In the genomic region with DNA sequence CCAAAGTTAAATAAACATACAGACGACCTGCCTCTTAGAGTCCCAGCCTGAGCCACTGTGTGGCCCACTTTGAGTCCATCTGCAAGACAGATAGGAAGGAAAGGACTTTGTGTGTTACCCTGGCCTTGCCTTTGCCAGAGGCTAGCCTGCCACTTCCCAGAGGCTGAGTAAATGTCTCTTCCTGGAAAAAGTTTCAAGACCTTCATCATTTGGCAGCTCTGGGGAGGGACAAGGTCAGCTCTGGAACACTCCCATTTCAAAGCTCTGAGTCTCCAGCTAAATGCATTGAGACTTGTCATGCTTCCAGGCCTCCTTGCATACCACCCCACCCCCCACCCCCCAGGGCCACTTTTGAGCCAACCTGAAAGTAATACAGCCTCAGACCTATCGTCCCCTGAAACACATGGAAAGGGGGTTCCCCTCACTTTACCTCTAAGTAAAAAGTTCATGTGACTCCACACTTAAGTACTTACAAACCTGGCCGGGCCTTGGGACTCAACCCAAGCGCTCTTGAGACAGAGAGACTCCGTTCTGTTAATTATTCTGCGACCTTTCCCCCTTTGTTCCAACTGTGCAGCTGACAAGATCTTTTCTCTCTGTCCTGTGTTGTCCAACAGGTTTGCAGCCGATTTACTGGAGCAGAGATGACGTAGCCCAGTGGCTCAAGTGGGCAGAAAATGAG, we compare ENCODE assay signal across 11 mouse cellular contexts.
A peak's percentile ranks its signal among the peaks of the same experiment; 100 is the strongest.
DNase-seq lines count a peak whose midpoint lies in the region; ATAC-seq lines count a peak whose summit lies in the region.
"Had no signal": no experiment of that assay in that cellular context is flagged by ENCODE, and none has a peak within 500 bp of the region (broad histone marks: within the 10 kb centered on the region; RNA-seq: fewer than 3 reads in every experiment).

No protein-coding gene starts in this region.

- WGBS in heart, embryonic 15.5 days: 61% methylated on average over 8 of the region's 8 CpGs
- WGBS in hindbrain, embryonic 14.5 days: 40% methylated on average over 8 of the region's 8 CpGs

- H3K27me3 ChIP-seq in heart, embryonic 15.5 days: no peaks in the 10 kb centered on the region
- H3K27me3 ChIP-seq in hindbrain, embryonic 14.5 days (ENCODE audit: control insufficient read depth, insufficient read depth, low read length): no peaks in the 10 kb centered on the region
- H3K27me3 ChIP-seq: limb, embryonic 15.5 days; neural tube, embryonic 13.5 days had no signal

- H3K36me3 ChIP-seq in heart, embryonic 15.5 days: peaks cover 9% of the 10 kb centered on the region; the same call in 1 of the 2 replicates
- H3K36me3 ChIP-seq in hindbrain, embryonic 14.5 days (replicated peaks; ENCODE audit: control insufficient read depth, insufficient read depth): no peaks in the 10 kb centered on the region

- intact Hi-C loops in heart, postnatal 25 days (cut with DNase I): no loop called here
- intact Hi-C loops in left cerebral cortex, postnatal 14 days (cut with DNase I): no loop called here

- H3K9ac ChIP-seq in heart, embryonic 15.5 days: no peak overlapping the region
- no peak overlapping the region for H3K9ac ChIP-seq in hindbrain, embryonic 14.5 days
- H3K9ac ChIP-seq: limb, embryonic 15.5 days; neural tube, embryonic 13.5 days had no signal

- no peak; the same call in 1 of the 2 replicates for ATAC-seq in heart, embryonic 15.5 days (replicated peaks; ENCODE audit: insufficient number of reproducible peaks, insufficient read depth, low FRiP score, low read depth)
- no peak for ATAC-seq in hindbrain, embryonic 14.5 days (ENCODE audit: low FRiP score)

- H3K4me3 ChIP-seq in heart, embryonic 15.5 days: no peak overlapping the region
- H3K4me3 ChIP-seq in hindbrain, embryonic 14.5 days (replicated peaks; ENCODE audit: low read length): no peak overlapping the region
- H3K4me3 ChIP-seq: limb, embryonic 15.5 days; midbrain, embryonic 10.5 days; neural tube, embryonic 13.5 days had no signal

- H3K9me3 ChIP-seq in heart, embryonic 15.5 days (replicated peaks): no peaks in the 10 kb centered on the region
- no peaks in the 10 kb centered on the region for H3K9me3 ChIP-seq in hindbrain, embryonic 14.5 days (ENCODE audit: control insufficient read depth, low read length)
- H3K9me3 ChIP-seq: limb, embryonic 15.5 days; midbrain, embryonic 10.5 days; neural tube, embryonic 13.5 days had no signal

- H3K27ac ChIP-seq in heart, embryonic 15.5 days: peak overlapping the region; percentile 3
- H3K27ac ChIP-seq in hindbrain, embryonic 14.5 days: no peak overlapping the region
- H3K27ac ChIP-seq: limb, embryonic 15.5 days; midbrain, embryonic 10.5 days; neural tube, embryonic 13.5 days had no signal

- DNase-seq in heart, postnatal 25 days (ENCODE audit: low spot score): no peak
- DNase-seq in Muller cell, postnatal 12 days (ENCODE audit: inconsistent ontology term): peak; percentile 45
- DNase-seq in adrenal gland, postnatal 14 days: peak; percentile 52
- DNase-seq in kidney, postnatal 25 days: peak; percentile 64 to 86
- no peak for DNase-seq in left cerebral cortex, postnatal 14 days (ENCODE audit: low spot score in 2 of 2)
- no peak for DNase-seq in hindbrain, embryonic 14.5 days (ENCODE audit: low spot score)
- DNase-seq: thymus, postnatal 36 days had no signal

- no peak overlapping the region for H3K4me2 ChIP-seq in heart, embryonic 15.5 days
- H3K4me2 ChIP-seq in hindbrain, embryonic 14.5 days (replicated peaks): no peak overlapping the region
- H3K4me2 ChIP-seq: limb, embryonic 15.5 days; neural tube, embryonic 13.5 days had no signal

- H3K4me1 ChIP-seq in heart, embryonic 15.5 days (replicated peaks): peaks cover 30% of the 10 kb centered on the region
- no peaks in the 10 kb centered on the region for H3K4me1 ChIP-seq in hindbrain, embryonic 14.5 days (replicated peaks; ENCODE audit: control insufficient read depth, insufficient read depth, low read length)

Comparison
In these comparisons a context has a peak if more than half of its experiments do, and no peak if none do; other contexts are left out.
1. DNase-seq: peak in Muller cell, postnatal 12 days (single experiment), adrenal gland, postnatal 14 days (single experiment) and kidney, postnatal 25 days (2 of 2); none in heart, postnatal 25 days (single experiment), left cerebral cortex, postnatal 14 days (0 of 2) and hindbrain, embryonic 14.5 days (single experiment).